Mouse (Mus musculus) kidney, adult 18-20 months (tissue): ENCODE results near the gene Tpd52l2.

Experiments used
- DNase-seq: peaks from one replicate; pipeline ENCODE4 v3.0.0; 2021

Tpd52l2 gene

GRCm38 (mm10) chr2:181496831-181497547 lies at the start of gene Tpd52l2:
Gene Tpd52l2, plus strand, starts transcription at chr2:181497142.
- DNase-seq = peak; percentile 91

DNA sequence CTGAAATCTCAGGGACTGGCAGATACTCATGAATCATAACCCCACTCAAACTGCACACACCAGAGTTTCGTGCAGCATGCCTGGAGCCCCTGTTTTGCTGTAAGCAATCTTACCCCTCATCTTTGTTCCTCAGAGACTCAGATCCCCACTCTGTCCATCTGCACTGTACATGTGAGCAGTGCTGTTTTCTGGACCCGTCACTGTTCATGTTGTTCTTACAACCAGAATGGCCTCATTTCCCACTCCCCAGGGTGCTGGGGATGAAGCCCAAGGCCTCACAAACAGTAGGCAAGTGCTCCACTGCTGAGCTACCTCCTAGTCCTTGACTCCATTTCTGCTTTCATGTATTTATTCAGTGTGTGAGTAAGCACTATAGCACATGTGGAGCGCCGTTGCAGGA lies 44.8 kb upstream of the Tpd52l2 start:
- no peak for DNase-seq

- DNase-seq = no peak
Observed at GRCm38 (mm10) chr2:181453274-181453673, 43.7 kb upstream of the Tpd52l2 start.

DNA sequence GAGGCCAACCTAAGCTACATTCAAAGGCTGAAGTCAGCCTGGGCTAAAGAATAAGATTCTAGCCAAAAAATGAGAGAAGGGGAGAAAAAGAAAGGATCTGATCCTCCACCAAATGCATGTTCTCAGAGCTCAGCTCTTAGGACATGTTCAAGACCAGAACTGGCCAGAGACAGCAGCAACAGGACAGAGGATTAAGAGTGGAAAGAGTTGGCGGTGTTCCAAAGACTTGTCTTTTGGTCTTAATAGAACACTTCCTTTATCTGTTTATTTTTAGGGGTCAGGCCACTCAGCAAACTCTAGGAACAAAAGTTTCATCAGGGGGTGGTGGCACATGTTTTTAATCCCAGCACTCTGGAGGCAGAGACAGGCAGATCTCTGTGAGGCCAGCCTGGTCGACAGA lies 41.0 kb upstream of the Tpd52l2 start:
- no peak for DNase-seq

GRCm38 (mm10) chr2:181457831-181458230 lies 39.1 kb upstream of the Tpd52l2 start:
- DNase-seq = no peak

DNA sequence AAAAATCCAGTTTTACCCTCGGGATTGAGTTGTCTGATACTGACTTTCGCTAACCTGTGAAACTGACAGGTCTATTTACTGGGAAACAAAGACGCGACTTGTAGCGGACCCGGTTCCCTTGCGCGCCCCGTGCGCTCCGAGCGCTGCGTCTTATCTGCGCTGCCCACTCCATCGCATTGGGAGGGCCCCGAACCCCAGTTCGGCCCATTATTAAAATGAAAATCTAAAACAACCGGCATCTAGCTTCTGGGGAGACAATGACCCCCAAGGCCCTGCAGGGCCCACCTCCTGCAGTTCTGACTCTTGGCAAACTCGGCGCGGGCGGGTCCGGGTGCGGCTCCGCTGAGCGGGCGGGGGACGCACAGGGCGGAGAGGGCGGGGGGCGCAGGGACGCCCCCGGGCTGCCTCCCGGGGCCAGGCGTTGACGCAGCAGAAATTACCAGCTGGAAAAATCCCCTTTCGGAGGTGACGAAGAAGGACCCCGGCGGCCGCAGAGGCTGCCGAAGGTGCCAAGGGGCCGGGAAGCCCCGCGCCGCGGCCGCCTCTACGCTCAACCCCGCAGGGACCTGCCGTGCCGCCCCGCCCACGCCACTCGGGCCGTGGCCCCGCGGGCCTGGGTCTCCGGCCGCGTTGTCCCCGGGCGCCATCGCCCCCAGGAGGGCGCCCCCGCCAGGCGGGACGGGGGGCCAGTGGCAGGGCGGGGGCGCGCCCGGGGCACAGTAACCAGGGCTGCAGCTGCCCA lies 38.4 kb upstream of the Tpd52l2 start:
- DNase-seq = peak; percentile 54

- DNase-seq = peak; percentile 90
Observed at GRCm38 (mm10) chr2:181459153-181459672, 37.7 kb upstream of the Tpd52l2 start, which contains the start of gene Zbtb46. Gene Zbtb46, minus strand, starts transcription at chr2:181459426.

- peak; percentile 68 for DNase-seq
Observed at GRCm38 (mm10) chr2:181459673-181460621, 37.0 kb upstream of the Tpd52l2 start.

DNA sequence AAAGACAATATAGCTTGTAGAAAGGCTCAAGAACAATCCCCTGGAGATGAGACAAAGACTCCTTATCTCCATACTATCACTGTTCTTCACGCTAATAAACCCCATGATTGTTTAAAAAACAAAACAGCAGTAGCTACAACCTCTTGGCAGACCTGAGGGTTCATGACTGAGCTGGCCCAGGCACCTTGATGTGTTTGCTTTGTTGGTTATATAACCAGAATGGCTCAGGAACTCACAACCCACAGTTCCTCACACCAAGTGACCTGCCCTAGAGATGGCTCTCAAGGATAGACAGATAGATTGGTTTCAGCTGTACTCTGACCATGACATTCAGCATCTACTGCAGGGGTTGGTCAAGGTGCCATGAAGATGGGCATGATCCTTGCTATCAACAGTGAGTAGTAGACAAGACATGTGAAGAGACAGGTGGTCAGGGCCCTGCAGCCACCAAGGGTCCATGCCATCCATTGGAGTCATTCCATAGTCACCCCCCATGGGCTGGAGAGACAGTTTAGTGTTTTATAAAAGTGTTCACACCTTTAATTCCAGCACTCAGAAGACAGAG lies 35.3 kb upstream of the Tpd52l2 start:
- no peak for DNase-seq

- DNase-seq = no peak
Observed at GRCm38 (mm10) chr2:181462604-181463003, 34.3 kb upstream of the Tpd52l2 start.

- peak; percentile 54 for DNase-seq
Observed at GRCm38 (mm10) chr2:181463008-181463738, 33.8 kb upstream of the Tpd52l2 start.

- no peak for DNase-seq
Observed at GRCm38 (mm10) chr2:181465423-181465822, 31.5 kb upstream of the Tpd52l2 start.

DNA sequence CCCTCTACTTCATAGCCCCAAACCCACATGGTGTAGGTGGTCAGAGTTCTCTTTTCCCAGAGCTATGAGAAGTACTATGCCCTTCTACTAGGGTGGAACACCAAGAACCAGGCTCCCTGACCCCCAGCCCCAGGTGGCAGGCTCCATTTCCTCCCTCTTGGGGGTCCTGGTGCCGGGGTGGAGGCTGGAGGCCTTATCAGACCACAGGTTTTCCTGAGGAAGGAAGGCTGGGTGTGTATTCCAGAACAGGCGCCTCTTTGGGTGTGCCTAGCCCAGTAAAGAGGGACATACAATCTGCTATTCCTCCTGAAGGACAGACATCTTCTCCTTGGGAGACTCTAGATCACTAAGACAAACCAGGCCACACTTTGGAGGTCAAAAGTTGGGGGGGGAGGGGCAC lies 26.7 kb upstream of the Tpd52l2 start:
- peak; percentile 28 for DNase-seq

DNA sequence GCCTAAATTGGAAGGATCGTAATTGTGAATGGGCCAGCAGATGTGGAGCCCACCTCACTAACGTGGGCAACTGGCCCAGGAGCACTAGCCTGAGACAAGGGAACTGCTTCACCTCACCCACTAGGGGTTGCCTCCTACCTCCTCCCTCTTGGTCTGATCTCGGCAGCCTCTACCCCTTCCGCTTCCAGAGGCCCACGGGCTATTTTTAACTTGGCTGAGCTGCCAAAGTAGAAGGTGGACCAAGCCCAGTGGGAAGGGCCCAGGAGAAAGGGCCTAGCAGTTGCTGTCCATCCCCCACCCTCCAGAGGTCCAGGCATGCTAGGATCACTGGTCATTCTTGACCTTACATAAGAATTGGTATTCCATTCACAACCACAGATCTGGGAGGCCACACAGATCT lies 25.7 kb upstream of the Tpd52l2 start:
- peak; percentile 58 for DNase-seq

GRCm38 (mm10) chr2:181472256-181472827 lies 24.6 kb upstream of the Tpd52l2 start:
- DNase-seq = peak; percentile 38

DNA sequence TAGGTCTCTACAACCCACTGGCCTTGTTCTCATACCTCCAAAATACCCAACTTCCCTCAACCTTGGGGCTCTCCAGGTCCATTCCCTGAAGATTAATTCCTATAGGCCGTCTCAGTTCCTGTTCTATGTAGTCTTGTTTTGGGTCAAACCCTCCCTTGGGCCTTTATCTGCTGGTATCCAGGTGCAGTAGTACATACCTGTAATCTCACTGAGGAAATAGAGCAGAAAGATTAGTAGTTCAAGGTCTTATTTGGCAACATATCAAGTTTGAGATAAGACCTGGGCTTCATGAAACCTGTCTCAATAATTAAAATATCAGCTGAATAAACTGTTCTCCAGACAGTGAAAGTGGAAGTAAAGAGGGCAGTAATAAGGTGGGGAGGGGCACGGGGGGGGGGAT lies 13.8 kb upstream of the Tpd52l2 start:
- DNase-seq = no peak

DNA sequence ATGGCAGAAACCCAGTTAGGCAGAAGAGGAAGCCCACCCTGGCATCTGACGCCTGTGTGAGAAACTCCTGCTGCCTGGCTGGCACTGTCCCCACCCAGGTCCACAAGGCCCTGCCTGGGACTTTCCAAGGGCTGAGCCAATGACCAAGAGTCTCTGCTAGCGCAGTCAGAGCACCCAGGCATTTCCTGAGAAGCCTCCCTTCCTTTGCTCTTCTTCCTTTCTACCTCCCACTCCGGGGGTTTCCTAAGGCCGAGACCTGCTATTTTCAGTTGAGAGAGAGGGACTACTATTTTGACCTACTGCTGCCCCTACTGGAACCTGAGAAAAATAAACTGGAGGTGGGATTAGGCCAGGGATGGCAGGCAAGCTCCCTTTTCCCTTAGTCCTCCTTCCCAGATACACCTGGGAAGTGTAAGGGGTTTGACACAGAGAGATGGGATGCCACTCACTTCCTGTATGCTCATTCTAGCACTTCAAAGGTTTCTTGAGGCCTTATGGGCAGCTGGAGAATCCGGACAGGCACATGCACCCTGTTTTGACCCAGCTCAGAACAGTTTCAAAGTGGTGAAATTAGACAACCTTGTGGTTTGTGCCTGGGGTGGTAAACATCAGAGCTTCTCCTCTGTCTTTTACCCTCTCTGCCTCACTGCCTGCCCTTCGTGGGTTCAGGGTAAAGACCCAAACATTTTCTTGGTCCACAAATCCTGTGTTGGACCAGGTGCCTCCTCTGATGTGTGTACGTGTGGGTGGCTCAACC lies 13.2 kb upstream of the Tpd52l2 start:
- peak; percentile 65 for DNase-seq

DNA sequence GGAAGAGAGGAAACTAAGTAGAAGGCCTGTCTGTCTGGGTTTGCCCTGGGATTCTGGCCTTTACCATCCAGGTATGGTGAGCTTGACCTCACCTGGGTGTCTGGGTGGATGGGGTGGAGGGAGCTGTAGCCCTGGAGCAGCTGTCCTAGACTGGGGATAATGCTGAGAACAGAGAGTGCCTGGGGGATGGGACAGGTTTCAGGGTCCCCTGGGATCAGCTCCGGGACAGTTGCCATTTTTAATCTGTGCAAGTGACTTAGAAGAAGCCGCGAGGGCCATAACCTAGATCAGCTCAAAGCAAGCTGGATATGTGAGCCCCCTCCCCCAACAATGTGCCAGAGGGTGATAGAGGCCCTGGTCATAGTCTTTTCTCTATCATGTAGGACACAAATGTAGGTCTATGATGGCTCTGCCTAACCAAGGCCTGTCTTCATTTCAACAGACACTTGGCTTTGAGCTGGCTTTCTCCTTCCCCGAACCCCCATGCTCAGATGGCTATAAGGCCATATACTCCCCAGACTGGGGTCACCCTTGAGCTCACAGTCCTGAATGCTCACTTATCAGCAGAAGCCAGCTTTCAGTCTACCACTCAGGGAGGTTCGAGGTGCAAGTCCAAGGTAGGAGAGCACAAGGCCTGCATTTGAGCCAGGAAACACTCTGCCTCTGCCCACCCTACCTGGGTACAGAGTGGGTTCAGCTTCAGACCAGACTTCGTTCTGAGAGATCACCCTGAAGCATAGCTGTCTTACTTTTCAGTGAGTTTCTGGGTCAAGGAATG lies 12.3 kb upstream of the Tpd52l2 start:
- no peak for DNase-seq

DNA sequence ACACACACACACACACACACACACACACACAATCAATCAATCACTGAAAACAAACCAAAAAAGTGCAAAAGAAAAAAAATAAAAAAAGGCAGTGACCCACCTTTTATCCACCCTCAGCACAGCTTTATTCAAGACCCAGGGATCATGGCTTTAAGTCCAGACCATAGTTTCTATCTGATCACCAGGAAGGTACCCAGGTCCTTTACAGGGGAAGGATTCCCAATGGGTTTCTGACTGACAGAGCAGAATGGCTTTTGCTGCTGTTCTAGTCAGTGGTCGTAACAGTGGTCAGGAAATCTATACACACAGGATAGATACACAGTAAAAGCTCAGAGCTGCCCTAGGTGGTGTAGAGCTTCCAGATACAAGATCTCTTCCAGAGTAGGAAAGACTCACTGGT lies 11.2 kb upstream of the Tpd52l2 start:
- no peak for DNase-seq
